Mouse (Mus musculus) bone marrow, adult 2 months (tissue): ENCODE data around the gene Gm973. TPM values are rescaled to one million over a fixed set of nuclear protein-coding genes. Genes with fewer than 3 reads are reported as not detected.

Experiments
- H3K27ac ChIP-seq: fragments of 200-500 bp; 2 replicates; pipeline ENCODE4 v1.5.1; 2012; ENCODE audit warnings: low read depth, mild to moderate bottlenecking, control low read depth, inconsistent platforms, low read length; ENCODE audit not compliant: control insufficient read depth, poor library complexity, insufficient read depth
- H3K4me1 ChIP-seq: fragments of 200-500 bp; 2 replicates; pipeline ENCODE4 v1.6.1; 2011; ENCODE audit warnings: low read length; ENCODE audit not compliant: control insufficient read depth, insufficient read depth
- H3K4me3 ChIP-seq: fragments of 200-500 bp; replicated peaks from 2 replicates; pipeline ENCODE3; 2011; ENCODE audit warnings: mild to moderate bottlenecking, low read depth, low read length, control low read depth; ENCODE audit not compliant: control insufficient read depth
- CTCF ChIP-seq: fragments of 200-500 bp; IDR thresholded peaks from 2 replicates; pipeline ENCODE4 v1.5.1; 2011; ENCODE audit warnings: low read length, control low read depth; ENCODE audit not compliant: control insufficient read depth, insufficient read depth
- POLR2A ChIP-seq: fragments of 200-500 bp; IDR thresholded peaks from 2 replicates; pipeline ENCODE4 v1.6.1; 2011; ENCODE audit warnings: low read depth, mild to moderate bottlenecking, control low read depth, low read length, borderline replicate concordance; ENCODE audit not compliant: control insufficient read depth
- WGBS: fragments of 180-500 bp; shearing (Covaris S2); methylation state at CpG from one replicate; pipeline ENCODE4 v1.1.7; 2018; 5-methylcytosine and 5-hydroxymethylcytosine counted together
- polyA plus RNA-seq: library from polyadenylated mRNA; stranded (reverse); fragments of >200 nt; gene quantifications from 2 replicates; pipeline ENCODE4 v1.2.4, GENCODE M21; 2011; ENCODE audit warnings: low replicate concordance; ENCODE audit not compliant: missing spikeins, insufficient read depth, insufficient read length

The Gm973 gene
- polyA plus RNA-seq, 1 experiment, result not detected

DNA sequence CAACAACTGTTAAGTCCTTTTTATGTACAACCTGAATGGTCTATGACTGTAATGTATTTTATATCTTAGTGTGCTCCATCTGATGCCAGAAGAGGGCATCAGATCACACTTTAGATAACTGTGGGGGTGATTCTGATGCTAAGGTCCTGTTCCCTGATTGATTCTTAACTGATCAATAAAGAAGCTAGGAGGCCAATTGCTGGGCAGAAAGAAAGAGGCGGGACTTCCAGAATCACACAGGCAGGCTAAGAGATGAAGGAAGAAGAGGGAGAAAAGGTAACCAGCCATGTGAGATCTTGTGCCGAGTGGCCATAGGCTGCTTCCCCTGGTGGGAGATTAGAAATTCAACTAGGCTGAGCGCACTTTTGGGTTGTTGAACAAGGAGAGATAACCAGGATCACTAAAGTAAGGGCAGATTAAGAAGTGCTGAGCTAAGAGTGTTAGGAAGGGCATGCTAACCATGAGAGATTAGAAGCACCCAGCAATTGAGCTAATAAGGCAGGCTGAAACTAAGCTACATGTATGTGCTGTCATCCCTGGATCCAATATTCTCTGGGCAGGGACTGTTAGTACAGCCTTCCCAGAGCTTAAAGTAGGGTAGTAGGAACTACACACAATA lies 135.2 kb downstream of the Gm973 start:
- Histone ChIP-seq H3K4me1 (no peaks in the 10 kb centered on the region), H3K27ac (no peak overlapping the region), H3K4me3 (no peak overlapping the region)
- TF ChIP-seq POLR2A, result no peak
- no peak for TF ChIP-seq CTCF
- 60% methylated on average over 3 of the region's 3 CpGs for WGBS

DNA sequence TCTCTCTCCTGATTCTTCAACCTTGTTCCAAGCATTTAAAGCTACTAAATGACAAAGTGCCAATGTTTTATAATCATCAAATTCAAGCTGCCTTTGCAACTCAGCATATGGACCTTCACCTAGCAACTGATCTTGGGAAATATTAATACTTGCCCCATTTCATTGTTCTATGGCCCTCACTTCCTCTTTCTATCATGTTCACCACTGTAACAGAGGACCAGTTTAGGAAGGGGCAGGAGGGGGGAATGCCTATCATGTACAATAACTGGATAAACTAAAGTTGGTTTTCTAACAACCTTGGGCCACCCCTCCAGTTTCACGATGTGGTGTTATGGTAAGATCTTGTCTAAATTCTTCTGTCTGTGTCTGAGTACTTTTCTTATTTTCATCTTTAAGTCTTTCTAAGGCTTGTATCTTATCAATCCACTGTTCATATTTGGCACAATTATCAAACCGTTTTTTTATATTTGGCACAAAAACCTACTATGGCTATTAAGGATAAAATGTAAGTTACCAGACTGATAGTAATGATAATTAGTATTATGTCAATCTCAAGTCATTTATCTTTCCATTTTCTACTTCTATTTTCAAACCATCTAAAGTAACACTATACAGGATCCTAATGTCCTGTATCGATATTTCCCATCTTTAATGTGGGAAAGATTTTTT lies 137.3 kb downstream of the Gm973 start:
- 69% methylated on average over 3 of the region's 3 CpGs for WGBS
- Histone ChIP-seq H3K4me1 (no peaks in the 10 kb centered on the region), H3K27ac (no peak overlapping the region), H3K4me3 (no peak overlapping the region)
- no peak for TF ChIP-seq POLR2A
- no peak for TF ChIP-seq CTCF

DNA sequence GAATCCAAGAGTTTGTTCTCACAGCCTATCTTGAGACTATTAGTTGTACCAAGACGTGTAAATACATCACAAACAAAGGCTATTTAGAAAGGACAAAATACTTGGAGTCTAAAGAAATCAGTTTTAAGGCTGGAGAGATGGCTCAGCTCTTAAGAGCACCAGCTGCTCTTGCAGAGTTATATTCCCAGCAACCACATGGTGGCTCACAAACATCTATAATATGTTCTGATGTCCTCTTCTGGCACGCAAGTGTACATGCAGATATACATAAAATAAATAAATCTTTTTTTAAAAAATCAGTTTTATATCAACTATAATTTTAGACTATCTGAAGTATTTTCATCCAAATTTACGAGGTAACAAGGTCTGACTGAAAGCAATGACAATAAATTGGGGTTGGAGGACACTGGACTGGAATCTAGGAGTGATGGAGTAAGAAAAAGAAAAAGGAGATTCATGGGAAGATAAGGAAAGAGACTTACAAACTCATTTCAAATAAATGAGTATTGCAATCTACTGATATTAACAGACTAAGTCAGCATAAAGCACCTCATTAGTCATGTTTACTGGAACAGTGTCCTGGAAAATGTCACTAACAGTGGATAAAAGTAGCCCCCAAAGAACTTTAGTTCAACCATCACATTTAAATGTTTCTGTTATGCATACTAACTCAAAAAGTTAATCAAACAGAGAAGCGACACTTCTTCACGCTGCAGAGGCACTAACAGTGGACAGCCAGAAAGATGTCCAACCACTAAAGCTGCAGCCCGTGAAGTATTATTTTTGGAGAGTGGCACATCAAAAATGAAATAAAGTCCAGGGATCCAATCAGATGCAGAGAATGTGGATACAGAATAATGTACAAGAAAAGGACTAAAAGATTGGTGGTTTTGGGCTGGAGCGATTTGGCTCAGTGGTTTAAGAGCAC lies 140.4 kb downstream of the Gm973 start:
- Histone ChIP-seq H3K4me1 (no peaks in the 10 kb centered on the region), H3K27ac (no peak overlapping the region), H3K4me3 (no peak overlapping the region)
- 84% methylated on average over 7 of the region's 7 CpGs for WGBS
- no peak for TF ChIP-seq CTCF
- no peak for TF ChIP-seq POLR2A

DNA sequence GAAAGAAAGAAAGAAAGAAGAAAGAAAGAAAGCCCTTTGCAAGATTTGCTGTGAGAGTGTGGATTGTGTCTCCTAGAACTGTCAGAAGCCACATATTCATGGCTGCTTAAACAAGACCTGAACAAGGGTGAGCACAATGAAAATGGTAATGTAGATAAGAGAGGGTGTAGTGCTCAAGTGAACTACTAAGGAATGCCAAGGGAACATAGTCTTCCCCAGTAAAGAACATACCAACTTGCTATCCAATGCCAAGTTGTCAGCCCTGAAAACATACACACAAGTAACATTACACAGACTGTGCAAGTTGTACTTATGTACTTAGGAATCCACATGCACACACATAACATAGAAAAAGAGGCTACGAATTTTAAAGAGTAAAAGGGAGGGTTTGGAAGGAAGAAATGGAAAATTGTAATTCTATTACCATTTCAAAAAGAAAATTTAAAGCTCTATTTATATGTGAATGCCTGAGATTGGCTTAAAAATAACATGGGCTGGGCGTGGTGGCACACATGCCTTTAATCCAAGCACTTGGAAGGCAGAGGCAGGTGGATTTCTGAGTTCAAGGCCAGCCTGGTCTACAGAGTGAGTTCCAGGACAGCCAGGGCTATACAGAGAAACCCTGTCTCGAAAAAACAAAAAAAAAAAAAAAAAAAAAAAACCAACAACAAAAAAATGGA lies 147.5 kb downstream of the Gm973 start:
- 68% methylated on average over 3 of the region's 3 CpGs for WGBS
- H3K4me3 ChIP-seq, result no peak overlapping the region
- no peak overlapping the region for H3K27ac ChIP-seq
- H3K4me1 ChIP-seq, result no peaks in the 10 kb centered on the region; the same call in 1 of the 2 replicates
- TF ChIP-seq POLR2A, result no peak
- no peak for TF ChIP-seq CTCF

DNA sequence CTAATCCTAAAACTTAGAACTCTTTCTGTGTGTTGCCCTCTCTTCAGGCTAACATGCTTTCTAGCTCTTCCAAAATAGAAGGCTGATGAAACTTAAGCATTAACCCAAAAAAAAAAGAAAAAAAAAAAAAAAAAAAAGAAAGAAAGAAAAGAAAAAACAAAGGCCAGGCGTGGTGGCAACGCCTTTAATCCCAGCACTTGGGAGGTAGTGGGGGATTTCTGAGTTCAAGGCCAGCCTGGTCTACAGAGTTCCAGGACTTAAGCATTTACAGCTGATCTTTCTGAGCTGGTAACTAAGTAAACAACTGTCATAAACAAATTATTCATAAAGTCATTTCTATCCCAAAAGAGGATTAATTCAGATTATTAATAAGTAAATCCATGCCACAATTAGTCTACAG lies 152.8 kb downstream of the Gm973 start:
- TF ChIP-seq CTCF, result no peak
- TF ChIP-seq POLR2A, result no peak
- Histone ChIP-seq H3K27ac (no peak overlapping the region), H3K4me3 (no peak overlapping the region), H3K4me1 (no peaks in the 10 kb centered on the region; the same call in 1 of the 2 replicates)
- WGBS, result 68% methylated on average over 2 of the region's 2 CpGs

DNA sequence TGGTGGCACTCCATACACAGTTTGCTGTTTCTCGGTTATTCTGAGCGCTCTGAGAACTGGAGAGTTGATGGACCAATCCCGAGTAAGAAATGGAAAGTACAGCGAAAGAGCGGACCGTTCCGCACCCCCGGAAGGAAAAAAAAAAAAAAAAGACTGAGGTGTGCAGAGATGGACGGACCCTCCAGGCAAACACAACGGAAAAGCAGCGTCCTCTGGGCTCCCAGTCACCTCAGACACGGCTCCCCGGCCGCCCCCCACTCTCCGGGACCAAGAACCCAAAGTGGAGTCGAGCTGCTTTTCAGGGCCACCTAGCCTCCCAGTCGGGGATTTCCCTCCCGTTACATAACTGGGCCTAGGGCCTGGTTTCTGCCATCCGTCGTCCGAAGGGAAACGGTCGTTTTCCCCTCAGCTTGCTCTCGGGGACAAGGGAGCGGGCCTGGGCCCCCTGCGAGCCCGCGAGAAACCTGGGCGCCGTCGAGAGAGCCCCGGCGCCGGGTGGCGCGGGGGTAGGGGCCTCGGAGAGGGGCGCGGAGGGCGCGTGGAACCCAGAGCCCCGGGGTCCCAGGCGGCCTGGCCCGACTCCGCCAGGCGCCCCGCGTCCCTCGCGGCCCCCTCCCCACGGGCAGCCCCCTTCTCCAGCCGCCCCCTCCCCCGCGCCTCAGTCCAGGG lies 154.0 kb downstream of the Gm973 start:
- TF ChIP-seq POLR2A, result no peak
- no peak for TF ChIP-seq CTCF
- peak overlapping the region; percentile 93 for H3K4me3 ChIP-seq
- H3K27ac ChIP-seq, result peak overlapping the region; percentile 72
- WGBS, result under 1% methylated on average over 53 of the region's 54 CpGs
- H3K4me1 ChIP-seq, result no peaks in the 10 kb centered on the region; the same call in 1 of the 2 replicates

DNA sequence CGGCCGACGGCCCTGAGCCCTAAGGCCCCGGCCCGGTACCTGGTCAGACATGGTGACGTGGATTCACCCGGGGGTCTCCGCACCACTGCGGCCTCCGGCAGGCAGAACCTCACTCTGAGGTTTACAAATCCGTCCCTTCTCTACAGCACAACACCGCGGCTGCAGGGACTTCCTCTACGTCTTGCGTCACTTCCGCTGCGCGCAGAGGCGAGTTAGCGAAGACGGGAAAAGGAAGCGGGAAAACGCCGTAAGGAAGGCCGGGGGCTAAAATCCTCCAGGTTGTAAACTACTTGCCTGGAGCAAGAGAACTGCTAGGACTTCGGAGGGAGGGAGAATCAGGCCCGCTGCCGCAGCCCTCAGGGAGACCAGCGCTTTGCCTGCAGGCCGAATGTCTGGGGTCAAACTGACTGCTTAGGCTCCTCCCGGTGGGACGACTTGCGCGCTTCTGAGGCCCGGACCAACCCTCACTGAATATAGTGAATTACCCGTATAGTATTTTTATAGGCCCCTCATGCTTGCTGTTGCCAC lies 154.6 kb downstream of the Gm973 start, which contains the start of gene Sumo1:
Gene Sumo1, minus strand, starts transcription at position 194 of the 528 bp plus-strand sequence.
- H3K27ac ChIP-seq, result peak within 1 kb of the TSS; percentile 72
- TF ChIP-seq POLR2A (peak; percentile 91; the same call in 1 of the 2 replicates), CTCF (no peak)
- under 1% methylated on average over 36 of the region's 36 CpGs for WGBS
- no peaks in the 10 kb centered on the region; the same call in 1 of the 2 replicates for H3K4me1 ChIP-seq
- peak within 1 kb of the TSS; percentile 93 for H3K4me3 ChIP-seq
